Mouse (Mus musculus) cerebellum, adult 9-10 months (tissue): ENCODE measurements around the gene Csf3.
"Not testable (repeated sequence)": the region's sequence is repeated elsewhere in the genome, so short reads cannot be mapped to it uniquely, and the experiment has no call there.

Experiments
- DNase-seq: peaks from one replicate; pipeline ENCODE4 v3.0.0; 2022

Gene Csf3

DNA sequence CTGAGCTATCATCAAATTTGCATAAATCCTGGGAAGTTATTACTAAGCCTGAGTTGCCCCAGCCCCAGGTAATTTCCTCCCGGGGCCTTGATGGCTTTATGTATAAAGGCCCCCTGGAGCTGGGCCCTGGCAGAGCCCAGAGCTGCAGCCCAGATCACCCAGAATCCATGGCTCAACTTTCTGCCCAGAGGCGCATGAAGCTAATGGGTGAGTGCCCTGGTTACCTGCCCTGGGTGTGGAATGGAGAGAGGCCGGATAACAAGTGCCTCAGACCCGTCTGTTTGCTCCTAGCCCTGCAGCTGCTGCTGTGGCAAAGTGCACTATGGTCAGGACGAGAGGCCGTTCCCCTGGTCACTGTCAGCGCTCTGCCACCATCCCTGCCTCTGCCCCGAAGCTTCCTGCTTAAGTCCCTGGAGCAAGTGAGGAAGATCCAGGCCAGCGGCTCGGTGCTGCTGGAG, at the start of gene Csf3:
Gene Csf3, plus strand, starts transcription at position 51 of the 458 bp plus-strand sequence.
- DNase-seq = no peak

DNA sequence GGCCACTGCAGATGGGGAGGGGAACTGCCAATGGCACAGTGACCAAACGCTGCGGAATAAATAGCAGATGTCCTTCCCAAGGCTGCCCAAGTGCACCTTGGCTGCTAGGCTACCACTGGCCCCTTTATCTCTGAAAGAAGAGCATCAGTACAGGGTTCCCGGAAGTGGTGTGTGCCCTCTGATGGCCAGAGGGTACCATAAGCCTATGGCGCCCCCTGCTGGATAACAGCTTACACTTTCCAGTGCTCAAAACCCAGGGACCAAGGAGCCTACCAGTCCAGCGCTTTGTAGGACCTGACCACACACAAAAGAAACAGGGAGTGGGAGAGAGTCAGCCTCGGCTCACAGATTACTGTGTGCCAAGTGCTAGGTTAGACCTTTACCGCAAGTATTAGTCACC, 46.0 kb upstream of the Csf3 start:
- peak; percentile 27 for DNase-seq

DNA sequence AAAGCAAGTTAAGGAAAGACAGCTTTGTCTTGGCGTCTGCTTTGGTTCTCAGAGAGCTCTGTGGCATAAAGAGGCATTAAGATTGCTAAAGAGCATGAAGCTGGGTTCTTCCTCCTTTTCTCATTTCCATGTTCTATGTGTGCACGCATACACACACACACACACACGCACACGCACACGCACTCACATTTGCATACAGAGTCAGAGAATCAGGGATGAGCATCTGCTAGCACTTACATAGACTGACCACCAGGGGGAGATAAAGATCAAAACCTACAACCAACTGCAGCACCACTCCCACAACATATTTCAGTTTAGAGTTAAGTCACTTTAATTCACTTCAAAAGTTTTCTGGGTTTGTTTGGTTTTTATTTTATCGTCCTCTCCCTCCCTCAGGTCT, 40.5 kb upstream of the Csf3 start:
- peak; percentile 69 for DNase-seq

DNA sequence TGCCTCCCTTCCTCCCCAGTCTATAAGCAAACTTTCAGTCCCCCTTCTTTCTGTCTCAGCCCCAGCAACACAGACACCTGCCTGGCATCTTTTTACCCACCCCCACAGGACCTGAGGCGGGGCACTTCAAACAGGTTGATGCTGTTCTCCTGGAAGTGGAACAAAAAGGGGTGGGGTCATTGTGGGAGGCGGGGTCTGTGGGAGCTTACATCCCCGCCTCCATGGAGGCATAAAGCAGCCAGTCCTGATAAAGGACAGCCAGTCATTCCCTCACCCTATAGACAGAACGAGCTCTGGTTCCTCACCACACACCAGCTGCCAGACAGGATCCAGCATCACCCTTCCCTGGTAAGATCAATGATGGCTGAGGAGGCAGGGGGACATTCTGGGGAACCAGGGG, 37.0 kb upstream of the Csf3 start, which contains the start of gene Gsdma:
Gene Gsdma, plus strand, starts transcription at position 261 of the 400 bp plus-strand sequence.
- no peak for DNase-seq

DNA sequence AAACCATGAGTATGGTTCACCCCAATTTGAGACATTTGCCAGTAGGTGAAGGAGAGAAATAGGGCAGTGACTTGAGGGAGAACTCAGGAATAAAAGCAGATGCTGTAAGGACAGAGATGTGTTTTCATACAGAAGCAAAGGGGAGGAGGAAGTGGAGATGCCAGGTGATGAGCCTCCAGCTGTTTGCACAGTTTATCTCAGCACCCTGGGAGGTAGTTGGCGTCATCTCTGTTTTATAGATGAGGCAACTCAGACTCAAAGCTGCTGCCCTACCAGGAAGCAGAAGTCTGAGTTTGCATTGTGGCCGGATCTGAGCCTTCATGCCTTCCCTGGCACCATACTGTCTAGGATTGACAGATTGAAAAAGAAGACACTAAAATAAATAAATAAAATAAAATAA, 32.1 kb upstream of the Csf3 start:
- no peak for DNase-seq

DNA sequence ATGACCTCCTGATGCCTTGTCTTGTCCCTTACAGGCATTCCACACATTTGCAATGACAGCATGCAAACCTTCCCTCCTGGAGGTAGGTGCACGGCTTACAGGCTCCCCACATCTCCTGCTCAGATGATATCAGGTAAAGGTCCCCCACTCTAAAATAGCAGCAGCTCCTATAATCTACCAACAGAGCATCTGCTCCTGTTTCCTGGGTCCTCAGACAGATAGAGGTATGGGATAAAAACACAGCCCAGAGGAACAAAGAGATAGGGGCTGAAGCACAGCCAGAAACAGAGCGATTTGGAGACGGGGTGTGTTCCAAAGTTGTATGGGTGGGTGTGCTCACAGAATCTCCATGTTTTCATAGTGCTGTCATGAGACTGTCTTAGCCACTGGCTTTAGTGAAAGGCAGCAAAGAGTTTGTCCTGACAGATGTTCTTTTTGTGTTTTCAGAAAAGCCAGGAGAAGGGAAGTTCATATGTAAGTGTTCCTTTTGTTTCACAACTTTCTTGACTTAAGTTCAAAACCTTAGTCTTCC, 29.7 kb upstream of the Csf3 start:
- DNase-seq = no peak

DNA sequence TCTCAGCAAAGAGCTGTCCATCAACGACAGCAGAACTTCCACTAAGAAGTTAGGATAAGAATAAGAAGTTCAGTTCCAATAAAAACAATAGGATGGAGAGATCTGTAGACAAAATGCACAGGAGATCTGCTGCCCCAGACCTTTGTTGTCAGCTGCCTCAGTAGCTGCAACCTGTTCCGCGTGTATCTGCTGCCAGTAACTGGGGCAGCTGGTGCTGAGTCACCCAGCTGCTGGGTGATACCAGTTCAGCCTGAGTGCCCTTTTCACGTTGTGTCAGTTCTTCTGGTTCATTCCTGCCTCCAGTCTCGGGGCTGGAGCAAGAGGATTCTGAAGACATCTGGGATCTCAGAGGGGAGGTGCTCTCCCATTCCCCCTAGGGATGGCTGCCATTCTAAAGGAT, 29.2 kb upstream of the Csf3 start:
- DNase-seq = no peak

DNA sequence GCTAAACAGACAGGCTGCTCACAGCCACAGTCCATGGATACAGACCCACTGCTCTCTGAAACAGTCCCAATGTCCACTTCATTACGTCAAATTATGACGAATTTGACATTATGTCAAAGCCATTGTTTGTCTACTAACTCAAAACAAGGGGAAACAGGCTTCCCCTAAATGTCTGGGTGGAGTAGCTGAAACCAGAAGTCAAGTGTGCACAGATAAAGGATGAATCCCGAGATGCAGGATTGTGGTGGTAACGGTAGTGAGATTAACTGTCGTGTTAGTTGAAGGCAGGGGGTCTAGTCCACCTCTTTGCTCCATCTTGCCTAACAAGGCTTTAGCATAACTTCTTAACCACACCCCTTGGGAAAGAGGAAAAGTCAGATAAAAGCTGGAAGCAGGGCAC, 28.6 kb upstream of the Csf3 start:
- no peak for DNase-seq

DNA sequence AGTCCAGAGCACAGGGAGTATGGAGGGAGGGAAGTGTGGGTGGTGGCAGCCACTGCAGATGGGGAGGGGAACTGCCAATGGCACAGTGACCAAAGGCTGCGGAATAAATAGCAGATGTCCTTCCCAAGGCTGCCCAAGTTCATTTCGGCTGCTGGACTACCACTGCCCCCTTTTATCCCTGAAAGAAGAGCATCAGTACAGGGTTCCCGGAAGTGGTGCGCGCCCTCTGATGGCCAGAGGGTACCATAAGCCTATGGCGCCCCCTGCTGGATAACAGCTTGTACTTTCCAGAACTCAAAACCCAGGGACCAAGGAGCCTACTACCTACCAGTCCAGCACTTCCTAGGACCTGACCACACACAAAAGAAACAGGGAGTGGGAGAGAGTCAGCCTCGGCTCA, 27.9 kb upstream of the Csf3 start:
- not testable (repeated sequence) for DNase-seq

DNA sequence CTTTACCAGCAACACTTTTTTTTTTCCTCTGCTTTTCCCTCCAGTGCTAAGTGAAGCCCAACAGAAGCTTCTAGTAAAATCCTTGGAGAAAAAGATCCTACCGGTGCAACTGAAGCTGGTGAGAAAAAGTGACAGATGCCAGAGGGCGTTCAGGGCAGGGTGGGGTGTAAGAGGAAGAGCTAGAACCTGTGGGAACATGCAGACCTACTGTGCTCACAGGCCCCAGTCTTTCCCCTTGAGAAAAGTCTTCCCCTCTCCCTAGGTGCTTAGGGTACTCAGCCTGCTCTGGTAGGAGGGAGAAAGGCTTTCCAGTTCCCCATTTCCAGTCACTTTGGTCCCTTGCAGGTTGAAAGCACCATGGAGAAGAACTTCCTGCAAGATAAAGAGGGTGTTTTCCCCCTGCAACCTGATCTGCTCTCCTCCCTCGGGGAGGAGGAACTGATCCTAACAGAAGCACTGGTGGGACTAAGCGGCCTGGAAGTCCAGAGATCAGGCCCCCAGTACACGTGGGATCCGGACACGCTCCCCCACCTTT, 25.2 kb upstream of the Csf3 start:
- no peak for DNase-seq

DNA sequence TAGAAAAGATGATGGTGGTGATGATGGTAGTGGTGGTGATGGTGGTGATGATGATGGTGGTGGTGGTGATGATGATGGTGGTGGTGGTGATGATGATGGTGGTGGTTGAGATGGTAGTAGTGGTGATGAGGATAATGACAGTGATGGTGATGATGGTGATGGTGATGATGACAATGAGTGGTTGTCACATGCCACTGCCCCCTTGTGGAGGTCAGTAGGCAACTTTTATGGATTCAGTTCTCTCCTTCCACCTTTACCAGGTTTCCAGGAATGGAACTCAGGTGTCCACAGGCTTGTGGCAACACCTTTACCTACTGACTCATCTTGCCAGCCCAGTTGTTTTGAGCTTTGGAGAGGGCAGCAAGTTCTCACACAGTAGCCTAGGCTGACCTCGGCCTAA, 21.0 kb upstream of the Csf3 start:
- no peak for DNase-seq

DNA sequence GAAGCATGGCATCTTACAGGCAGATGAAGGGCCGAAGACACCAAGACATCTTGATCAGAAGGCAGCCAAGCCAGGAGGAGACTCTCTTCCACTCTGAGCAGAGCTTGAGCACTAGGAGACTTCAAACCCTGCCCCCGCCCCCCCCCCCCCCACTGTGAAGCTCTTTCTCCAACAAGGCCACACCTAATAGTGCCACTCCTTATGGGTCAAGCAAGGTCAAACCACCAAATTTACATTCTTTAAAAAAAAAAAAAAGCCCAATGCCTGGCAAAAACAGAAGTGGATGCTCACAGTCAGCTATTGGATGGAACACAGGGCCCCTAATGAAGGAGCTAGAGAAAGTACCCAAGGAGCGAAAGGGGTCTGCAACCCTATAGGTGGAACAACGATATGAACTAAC, 20.5 kb upstream of the Csf3 start:
- not testable (repeated sequence) for DNase-seq

DNA sequence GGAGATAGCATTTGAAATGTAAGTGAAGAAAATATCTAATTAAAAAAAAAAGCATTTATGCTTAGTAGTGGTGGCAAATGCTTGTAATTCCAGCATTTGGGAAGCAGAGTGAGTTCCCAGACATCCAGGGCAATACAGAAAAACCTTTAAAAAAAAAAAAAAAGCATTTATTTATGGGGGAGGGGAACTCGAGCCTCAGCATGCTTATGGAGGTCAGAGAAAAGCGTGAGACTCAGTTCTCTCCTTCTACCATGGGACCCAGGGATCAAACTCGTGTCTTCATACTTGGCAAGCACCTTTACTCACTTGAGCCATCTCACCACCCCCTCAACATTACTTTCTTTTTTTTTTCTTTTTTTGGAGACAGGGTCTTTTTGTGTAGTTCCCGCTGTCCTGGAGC, 19.9 kb upstream of the Csf3 start:
- no peak for DNase-seq

DNA sequence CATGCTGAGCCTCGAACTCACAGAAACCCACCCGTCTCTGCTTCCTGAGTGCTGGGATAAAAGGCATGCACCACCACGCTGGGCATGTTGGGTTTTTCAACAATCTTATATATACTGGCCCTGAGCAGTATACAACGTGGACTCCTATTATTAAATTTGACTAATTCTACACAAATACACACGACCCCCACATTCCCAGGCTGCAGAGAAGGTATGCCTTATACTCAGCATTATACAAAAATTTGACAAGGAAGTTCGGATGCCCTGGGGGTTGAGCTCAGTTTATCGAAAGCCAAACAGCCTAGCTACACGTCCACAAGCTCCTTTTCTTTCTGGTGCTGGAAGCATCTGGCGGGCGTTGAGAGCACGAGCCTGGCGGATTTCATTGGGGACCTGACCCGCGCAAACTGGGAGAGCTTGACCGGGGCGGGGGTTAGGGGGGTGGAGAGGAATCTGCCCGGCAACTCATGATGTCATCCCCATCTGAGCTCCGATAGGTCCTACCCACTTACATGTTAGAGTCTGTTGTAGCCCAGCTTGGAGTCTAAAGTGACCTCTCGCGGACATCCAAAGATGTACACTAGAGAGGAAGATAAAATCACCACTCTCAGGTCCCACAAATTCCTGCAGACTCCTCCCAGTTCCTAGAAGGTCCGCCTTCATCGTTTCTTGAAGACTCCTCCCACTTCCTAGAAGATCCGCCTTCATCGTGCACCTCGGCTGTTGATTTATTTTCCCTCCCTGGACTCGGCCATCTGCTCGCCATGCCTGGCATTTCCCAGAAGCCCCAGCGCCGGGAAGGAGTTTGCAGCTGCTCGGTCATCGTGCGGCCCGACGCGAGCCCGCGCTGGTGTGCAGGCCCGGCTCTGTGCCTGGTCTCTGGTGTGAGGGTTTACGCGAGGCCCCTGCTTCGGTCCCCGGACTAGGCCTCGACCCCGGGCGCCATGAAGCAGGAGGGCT, 19.0 kb upstream of the Csf3 start, which contains the start of gene Psmd3:
Gene Psmd3, plus strand, starts transcription at position 769 of the 960 bp plus-strand sequence.
- DNase-seq = peak; percentile 98

DNA sequence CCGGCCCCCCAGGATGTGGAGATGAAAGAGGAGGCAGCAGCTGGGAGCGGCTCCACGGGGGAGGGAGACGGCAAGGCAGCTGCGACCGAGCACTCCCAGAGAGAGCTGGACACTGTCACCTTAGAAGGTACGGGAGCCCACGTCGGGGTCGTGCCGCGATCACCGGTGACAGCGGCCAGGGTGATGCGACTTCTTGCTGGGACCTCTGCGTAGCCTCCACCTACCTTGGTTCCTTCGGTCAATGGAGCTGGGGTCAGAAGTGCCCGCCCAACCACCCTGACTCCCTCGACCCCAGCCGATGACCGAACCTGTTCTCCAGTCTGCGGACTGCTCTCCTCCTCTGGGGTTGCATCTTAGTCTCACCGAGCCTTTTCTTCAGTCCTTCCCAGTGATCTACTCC, 18.3 kb upstream of the Csf3 start:
- DNase-seq = no peak

DNA sequence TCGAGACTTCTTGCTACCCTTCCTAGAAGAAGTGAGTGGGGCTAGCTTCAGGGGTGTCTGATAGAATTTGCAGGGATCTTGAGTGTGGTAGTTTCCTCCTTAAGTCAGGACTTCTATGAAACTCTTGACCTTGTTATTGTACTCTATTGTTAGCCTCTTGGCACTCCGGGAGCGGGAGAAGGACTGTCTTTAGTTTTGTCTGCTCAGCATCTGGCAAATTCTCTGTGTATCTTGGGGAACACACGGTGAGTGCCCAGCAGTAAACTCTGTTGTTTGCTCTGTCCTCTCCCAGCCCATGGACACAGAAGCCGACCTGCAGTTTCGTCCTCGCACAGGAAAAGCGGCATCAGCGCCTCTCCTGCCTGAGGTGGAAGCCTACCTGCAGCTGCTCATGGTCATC, 15.4 kb upstream of the Csf3 start:
- DNase-seq = peak; percentile 13

DNA sequence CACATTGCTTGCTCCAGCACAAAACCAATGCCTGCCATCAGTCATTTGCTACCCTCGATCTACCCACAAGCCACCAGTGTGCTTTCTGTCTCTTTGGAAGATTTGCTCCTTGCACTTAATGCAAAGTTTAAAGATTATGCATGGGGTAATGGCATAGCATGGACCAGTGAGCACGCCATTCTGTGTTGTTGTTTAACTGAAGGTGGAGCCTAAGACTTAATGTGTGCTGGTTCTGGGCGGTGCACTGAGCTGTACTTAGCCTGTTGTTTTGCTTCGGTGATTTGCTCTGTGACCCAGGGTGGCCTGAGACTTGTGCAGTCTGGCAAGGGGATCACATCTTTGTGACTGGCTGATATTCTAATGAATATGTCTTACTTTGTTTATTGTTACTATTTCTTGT, 14.1 kb upstream of the Csf3 start:
- DNase-seq = no peak

DNA sequence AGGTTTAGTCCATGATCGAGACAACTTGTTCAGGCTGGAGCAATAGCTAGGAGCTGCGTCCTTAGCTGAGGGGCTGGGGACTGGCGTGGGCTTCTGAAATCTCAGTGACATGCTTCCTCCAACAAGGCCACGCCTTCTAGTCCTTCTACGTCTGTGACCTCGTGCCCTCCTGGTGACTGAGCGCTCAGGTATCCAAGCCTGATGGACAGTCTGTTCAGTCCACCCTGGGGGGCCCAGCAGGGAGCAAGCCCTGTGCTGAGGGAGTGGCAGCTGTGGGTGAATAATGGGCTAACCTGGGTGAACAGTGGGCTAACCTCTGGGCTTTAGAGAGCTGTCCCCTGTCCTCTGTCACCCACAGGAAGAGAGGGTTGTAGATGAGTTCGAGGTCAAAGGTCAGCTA, 13.1 kb upstream of the Csf3 start:
- peak; percentile 12 for DNase-seq

DNA sequence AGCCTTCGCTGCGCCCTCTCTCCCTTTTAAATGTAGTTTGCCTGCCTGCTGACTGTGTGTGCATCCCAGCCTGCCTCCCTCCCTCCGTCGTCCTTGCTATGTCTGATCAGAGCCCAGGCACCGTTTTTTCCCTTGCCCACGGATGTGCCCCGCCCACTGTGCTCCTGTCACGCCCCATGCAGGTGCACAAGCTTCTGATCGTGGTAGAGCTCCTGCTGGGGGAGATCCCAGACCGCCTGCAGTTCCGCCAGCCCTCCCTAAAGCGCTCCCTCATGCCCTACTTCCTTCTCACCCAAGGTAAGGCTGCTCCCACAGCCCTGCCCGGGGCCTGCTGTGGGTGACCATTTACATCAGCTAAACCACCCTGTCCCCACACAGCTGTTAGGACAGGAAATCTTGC, 7.9 kb upstream of the Csf3 start:
- DNase-seq = no peak

DNA sequence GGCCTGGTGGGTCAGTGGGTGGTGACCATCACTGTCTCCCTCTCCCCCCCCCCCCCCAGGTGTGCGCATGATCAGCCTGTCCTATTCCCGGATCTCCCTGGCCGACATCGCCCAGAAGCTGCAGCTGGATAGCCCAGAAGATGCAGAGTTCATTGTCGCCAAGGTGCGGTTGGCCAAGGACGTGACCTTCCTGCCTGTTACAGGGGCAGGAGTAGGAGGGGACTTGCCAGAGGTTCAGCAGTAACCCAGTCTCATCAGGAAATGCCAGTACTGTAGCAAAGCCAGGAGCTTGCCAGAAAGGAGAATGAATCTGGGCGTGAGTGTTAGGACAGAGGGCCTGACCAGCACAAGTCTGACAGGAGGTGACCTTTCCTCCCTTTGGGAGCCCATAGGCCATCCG, 7.3 kb upstream of the Csf3 start:
- DNase-seq = no peak

DNA sequence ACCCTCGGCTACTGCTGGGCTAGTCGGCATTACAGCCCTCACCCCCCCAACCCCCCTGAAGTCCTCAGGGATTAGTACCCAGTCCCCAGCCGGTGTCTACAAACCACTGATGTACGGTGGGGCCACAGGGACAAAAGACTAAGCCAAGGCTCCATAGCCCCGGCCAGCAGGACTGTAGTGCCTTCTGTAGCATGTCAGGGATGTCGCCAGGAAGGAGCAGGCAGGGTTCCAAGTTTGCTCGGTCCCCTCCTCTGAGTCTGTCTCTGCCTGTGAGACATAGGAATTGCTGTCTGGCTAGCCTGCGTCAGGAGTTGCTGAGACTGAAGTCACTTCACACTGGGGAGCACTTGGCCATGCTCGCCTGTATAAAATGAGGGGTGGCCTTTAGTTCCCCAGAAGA, 6.8 kb upstream of the Csf3 start:
- DNase-seq = no peak

DNA sequence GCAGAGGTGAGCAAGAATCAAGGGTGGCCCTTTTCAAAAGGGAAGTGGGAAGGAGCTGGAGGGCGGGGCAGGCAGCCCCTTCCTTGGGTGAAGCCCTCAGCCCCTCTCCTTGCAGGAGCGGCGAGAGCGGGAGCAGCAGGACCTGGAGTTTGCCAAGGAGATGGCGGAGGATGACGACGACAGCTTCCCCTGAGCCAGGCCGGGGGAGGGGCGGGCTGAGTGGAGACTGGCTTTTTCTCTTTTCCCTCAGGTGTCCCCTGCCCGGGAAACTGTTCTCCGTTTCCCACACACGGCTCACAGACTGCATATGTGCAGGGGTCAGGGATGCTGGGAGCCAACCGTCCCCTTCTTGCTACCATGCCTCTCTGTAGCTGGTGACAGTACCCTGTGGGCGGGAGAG, 5.7 kb upstream of the Csf3 start:
- DNase-seq = no peak

DNA sequence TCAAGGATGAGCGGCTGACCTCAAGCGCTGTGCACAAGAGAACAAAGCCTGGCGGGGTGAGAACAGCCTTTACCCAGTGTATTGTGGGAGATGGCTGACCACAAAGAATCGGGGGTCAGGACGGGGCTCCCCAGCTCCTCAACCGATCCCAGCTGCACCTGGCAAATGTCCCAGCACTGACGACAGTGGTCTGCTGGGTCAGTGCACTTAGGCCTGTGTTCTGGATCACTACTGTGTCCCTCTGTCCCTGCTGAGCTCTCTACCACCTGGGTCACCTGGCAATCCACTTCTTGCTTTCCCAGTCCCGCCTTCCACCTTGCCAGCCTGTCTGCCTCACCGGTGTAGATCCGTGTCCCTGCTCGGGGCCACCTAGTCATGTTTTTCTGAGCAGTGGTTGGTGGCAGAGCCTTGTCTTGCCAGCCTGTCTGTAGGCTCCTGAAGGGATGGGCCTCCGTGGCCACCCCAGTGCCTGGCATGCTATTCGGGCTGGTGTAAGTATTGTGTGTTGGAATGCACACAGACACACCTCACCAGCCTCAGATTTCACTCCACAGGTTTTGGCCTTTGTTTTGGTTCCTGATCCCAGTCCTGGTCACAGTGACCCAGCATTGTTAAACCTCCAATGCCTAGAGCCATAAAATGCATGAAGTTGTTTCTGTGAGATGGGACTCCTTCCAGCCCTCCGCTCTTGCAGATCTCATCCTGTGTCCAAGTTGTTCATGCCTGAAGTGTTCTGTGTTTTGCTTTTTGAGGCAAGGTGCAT, 4.4 kb upstream of the Csf3 start:
- DNase-seq = no peak
